Mouse (Mus musculus): ENCODE measurements at regions not wholly inside any gene's neighbourhood (a gene's known extent, or its start where the extent isn't known, plus 50 kb on each side); places are given as distances from the start of the nearest gene placed in this dataset.
A peak's percentile ranks its signal among the peaks of the same experiment; 100 is the strongest.

- DNase-seq (ENCODE audit: extremely low read depth): no peak
- peak; percentile 29 for TF ChIP-seq RAD21 (IDR thresholded peaks at IDR 0.05; ENCODE audit: low read depth, low read length)
- no peak for TF ChIP-seq E2F4 (IDR thresholded peaks at IDR 0.05; ENCODE audit: insufficient replicate concordance, low read depth, low read length)
- TF ChIP-seq CTCF (conservative IDR thresholded peaks at IDR 0.05 in 1 of 2, IDR thresholded peaks at IDR 0.05 in 1 of 2; ENCODE audit: low read depth in 2 of 2, low read length in 2 of 2): peak; percentile 44 to 46
- peaks cover 0 to 3% of the 10 kb centered on the region in 2 experiments; a peak in 1 of 4 replicates for H3K4me1 ChIP-seq (ENCODE audit: control insufficient read depth in 1 of 2, insufficient read depth in 2 of 2)
- H3K27ac ChIP-seq (ENCODE audit: insufficient read depth, low read depth): no peak overlapping the region
- peaks cover 6% of the 10 kb centered on the region for H3K9me3 ChIP-seq (replicated peaks; ENCODE audit: low read length)
- in situ Hi-C loops (cut with MboI; ENCODE audit: low pct_ligation_motif_present, low pct_unique_long_range_greater_than_20kb, low sequenced_read_pairs) (no loop called here), dilution Hi-C loops (cut with MboI; ENCODE audit: extremely low pct_ligation_motif_present, extremely low pct_unique_long_range_greater_than_20kb, low sequenced_read_pairs) (no loop called here)
- no peak overlapping the region for H3K4me2 ChIP-seq (ENCODE audit: insufficient read depth, low read depth, poor library complexity, severe bottlenecking)
- H3K36me3 ChIP-seq (replicated peaks in 1 of 2; ENCODE audit: control insufficient read depth in 1 of 2, insufficient read depth in 1 of 2, low read length in 1 of 2): no peaks in the 10 kb centered on the region
- H3K9ac ChIP-seq (ENCODE audit: insufficient read depth, low read depth): no peak overlapping the region
- no peaks in the 10 kb centered on the region for H3K79me2 ChIP-seq (replicated peaks; ENCODE audit: control insufficient read depth, extremely low read depth, insufficient read depth, poor library complexity, severe bottlenecking)
- H3K27me3 ChIP-seq (replicated peaks): no peaks in the 10 kb centered on the region
- no peak overlapping the region for H3K4me3 ChIP-seq (replicated peaks in 1 of 3; ENCODE audit: low read depth in 2 of 3, low read length in 2 of 3, poor library complexity in 1 of 3)
Measured at GRCm38 (mm10) chr19:6647216-6647615, 104.4 kb upstream of the Slc22a12 start.

- Histone ChIP-seq H3K27me3 (replicated peaks) (no peaks in the 10 kb centered on the region), H3K79me2 (replicated peaks; ENCODE audit: control insufficient read depth, extremely low read depth, insufficient read depth, poor library complexity, severe bottlenecking) (no peaks in the 10 kb centered on the region), H3K4me2 (ENCODE audit: insufficient read depth, low read depth, poor library complexity, severe bottlenecking) (no peak overlapping the region), H3K4me3 (replicated peaks in 1 of 3; ENCODE audit: low read depth in 2 of 3, low read length in 2 of 3, poor library complexity in 1 of 3) (no peak overlapping the region), H3K4me1 (ENCODE audit: control insufficient read depth in 1 of 2, insufficient read depth in 2 of 2) (no peaks in the 10 kb centered on the region), H3K36me3 (replicated peaks in 1 of 2; ENCODE audit: control insufficient read depth in 1 of 2, insufficient read depth in 1 of 2, low read length in 1 of 2) (no peaks in the 10 kb centered on the region), H3K27ac (ENCODE audit: insufficient read depth, low read depth) (no peak overlapping the region), H3K9me3 (replicated peaks; ENCODE audit: low read length) (peaks cover 6% of the 10 kb centered on the region), H3K9ac (ENCODE audit: insufficient read depth, low read depth) (no peak overlapping the region)
- DNase-seq (ENCODE audit: extremely low read depth): no peak
- TF ChIP-seq JUND (conservative IDR thresholded peaks at IDR 0.05; ENCODE audit: low read depth, low read length) (no peak), EP300 (IDR thresholded peaks at IDR 0.05; ENCODE audit: low read length) (no peak), CHD1 (IDR thresholded peaks at IDR 0.05; ENCODE audit: low read depth, low read length) (no peak), NRF1 (IDR thresholded peaks at IDR 0.05; ENCODE audit: low read depth, low read length) (no peak), PAX5 (IDR thresholded peaks at IDR 0.05; ENCODE audit: low read length) (no peak), RAD21 (IDR thresholded peaks at IDR 0.05; ENCODE audit: low read depth, low read length) (no peak), MAFK (IDR thresholded peaks at IDR 0.05; ENCODE audit: insufficient replicate concordance, low read length) (no peak), USF1 (IDR thresholded peaks at IDR 0.05; ENCODE audit: low read depth, low read length) (no peak), SIN3A (IDR thresholded peaks at IDR 0.05; ENCODE audit: low read length) (no peak), MYC (IDR thresholded peaks at IDR 0.05; ENCODE audit: low read depth, low read length) (no peak), NELFE (IDR thresholded peaks at IDR 0.05; ENCODE audit: low read depth, low read length) (no peak), MEF2A (IDR thresholded peaks at IDR 0.05; ENCODE audit: borderline replicate concordance, low read depth, low read length) (no peak), ZNF384 (IDR thresholded peaks at IDR 0.05; ENCODE audit: low read depth, low read length) (no peak), UBTF (IDR thresholded peaks at IDR 0.05; ENCODE audit: low read depth, low read length) (no peak), TBP (conservative IDR thresholded peaks at IDR 0.05; ENCODE audit: low read depth, low read length) (no peak), IRF4 (IDR thresholded peaks at IDR 0.05; ENCODE audit: low read depth, low read length) (no peak)
- dilution Hi-C loops (cut with MboI; ENCODE audit: extremely low pct_ligation_motif_present, extremely low pct_unique_long_range_greater_than_20kb, low sequenced_read_pairs) (no loop called here), in situ Hi-C loops (cut with MboI; ENCODE audit: low pct_ligation_motif_present, low pct_unique_long_range_greater_than_20kb, low sequenced_read_pairs) (no loop called here)
Measured at GRCm38 (mm10) chr19:6645912-6646311, 103.1 kb upstream of the Slc22a12 start.

Data from CH12.LX (cell line).